Mouse (Mus musculus): ENCODE data around the gene Ap1b1. TPM values are rescaled to one million over a fixed set of nuclear protein-coding genes. Genes with fewer than 3 reads are reported as not detected.

Gene Ap1b1
- polyA plus RNA-seq, 1 experiment from 2014 or later, result 58.4 TPM

- Histone ChIP-seq H3K9me3 (replicated peaks; ENCODE audit: control insufficient read depth, low read length) (no peaks in the 10 kb centered on the region), H3K27ac (ENCODE audit: low read depth, low read length) (no peak overlapping the region), H3K27me3 (replicated peaks; ENCODE audit: control insufficient read depth, insufficient read depth, low read length) (peaks cover 69% of the 10 kb centered on the region), H3K4me3 (ENCODE audit: low read depth, low read length) (no peak overlapping the region), H3K4me2 (ENCODE audit: low read length) (no peak overlapping the region), H3K9ac (ENCODE audit: low read length) (no peak overlapping the region), H3K4me1 (ENCODE audit: control insufficient read depth, insufficient read depth, low read length) (peaks cover 24% of the 10 kb centered on the region), H3K36me3 (ENCODE audit: control insufficient read depth, insufficient read depth, low read length) (no peaks in the 10 kb centered on the region; the same call in 1 of the 2 replicates)
- DNase-seq (ENCODE audit: low spot score), result no peak
- WGBS, result 33% methylated on average over 14 of the region's 14 CpGs
- no peak for ATAC-seq
These were observed 72.6 kb downstream of the Ap1b1 start for GRCm38 (mm10) chr11:5059230-5059629.

- no peak for ATAC-seq
- no peaks in the 10 kb centered on the region for H3K9me3 ChIP-seq (replicated peaks; ENCODE audit: control insufficient read depth, low read length)
- H3K36me3 ChIP-seq (ENCODE audit: control insufficient read depth, insufficient read depth, low read length), result no peaks in the 10 kb centered on the region; the same call in 1 of the 2 replicates
- WGBS, result 6% methylated on average over 27 of the region's 27 CpGs
- no peak overlapping the region for H3K4me2 ChIP-seq (ENCODE audit: low read length)
- H3K4me3 ChIP-seq (ENCODE audit: low read depth, low read length), result no peak overlapping the region
- H3K9ac ChIP-seq (ENCODE audit: low read length), result no peak overlapping the region
- H3K4me1 ChIP-seq (ENCODE audit: control insufficient read depth, insufficient read depth, low read length), result peaks cover 27% of the 10 kb centered on the region
- peaks cover 69% of the 10 kb centered on the region for H3K27me3 ChIP-seq (replicated peaks; ENCODE audit: control insufficient read depth, insufficient read depth, low read length)
- no peak overlapping the region for H3K27ac ChIP-seq (ENCODE audit: low read depth, low read length)
- peak; percentile 49 for DNase-seq (ENCODE audit: low spot score)
These were observed 73.1 kb downstream of the Ap1b1 start for GRCm38 (mm10) chr11:5059704-5060156.

GRCm38 (mm10) chr11:5060756-5061412 lies 74.3 kb downstream of the Ap1b1 start:
- DNase-seq (ENCODE audit: low spot score), result no peak
- Histone ChIP-seq H3K4me3 (ENCODE audit: low read depth, low read length) (peak overlapping the region; percentile 30; the same call in 1 of the 2 replicates), H3K4me1 (ENCODE audit: control insufficient read depth, insufficient read depth, low read length) (peaks cover 28% of the 10 kb centered on the region), H3K27ac (ENCODE audit: low read depth, low read length) (no peak overlapping the region), H3K27me3 (replicated peaks; ENCODE audit: control insufficient read depth, insufficient read depth, low read length) (peaks cover 66% of the 10 kb centered on the region), H3K36me3 (ENCODE audit: control insufficient read depth, insufficient read depth, low read length) (no peaks in the 10 kb centered on the region; the same call in 1 of the 2 replicates), H3K9ac (ENCODE audit: low read length) (no peak overlapping the region), H3K9me3 (replicated peaks; ENCODE audit: control insufficient read depth, low read length) (no peaks in the 10 kb centered on the region), H3K4me2 (ENCODE audit: low read length) (peak overlapping the region; percentile 65)
- ATAC-seq, result no peak
- 59% methylated on average over 25 of the region's 28 CpGs for WGBS

GRCm38 (mm10) chr11:5061413-5062139 lies 75.0 kb downstream of the Ap1b1 start:
- Histone ChIP-seq H3K9me3 (replicated peaks; ENCODE audit: control insufficient read depth, low read length) (no peaks in the 10 kb centered on the region), H3K27ac (ENCODE audit: low read depth, low read length) (no peak overlapping the region), H3K27me3 (replicated peaks; ENCODE audit: control insufficient read depth, insufficient read depth, low read length) (peaks cover 63% of the 10 kb centered on the region), H3K36me3 (ENCODE audit: control insufficient read depth, insufficient read depth, low read length) (no peaks in the 10 kb centered on the region; the same call in 1 of the 2 replicates), H3K9ac (ENCODE audit: low read length) (peak overlapping the region; percentile 40; the same call in 1 of the 2 replicates), H3K4me2 (ENCODE audit: low read length) (peak overlapping the region; percentile 65), H3K4me1 (ENCODE audit: control insufficient read depth, insufficient read depth, low read length) (peaks cover 24% of the 10 kb centered on the region), H3K4me3 (ENCODE audit: low read depth, low read length) (peak overlapping the region; percentile 30)
- WGBS, result under 1% methylated on average over 52 of the region's 62 CpGs
- peak; percentile 13; the same call in 1 of the 2 replicates for ATAC-seq
- DNase-seq (ENCODE audit: low spot score), result peak; percentile 80

- peak overlapping the region; percentile 65 for H3K4me2 ChIP-seq (ENCODE audit: low read length)
- H3K4me1 ChIP-seq (ENCODE audit: control insufficient read depth, insufficient read depth, low read length), result peaks cover 23% of the 10 kb centered on the region
- DNase-seq (ENCODE audit: low spot score) (no peak), ATAC-seq (no peak)
- H3K36me3 ChIP-seq (ENCODE audit: control insufficient read depth, insufficient read depth, low read length), result peaks cover 3% of the 10 kb centered on the region; the same call in 1 of the 2 replicates
- H3K9ac ChIP-seq (ENCODE audit: low read length), result no peak overlapping the region; the same call in 1 of the 2 replicates
- H3K27me3 ChIP-seq (replicated peaks; ENCODE audit: control insufficient read depth, insufficient read depth, low read length), result peaks cover 56% of the 10 kb centered on the region
- 20% methylated on average over 13 of the region's 13 CpGs for WGBS
- H3K27ac ChIP-seq (ENCODE audit: low read depth, low read length), result no peak overlapping the region
- H3K9me3 ChIP-seq (replicated peaks; ENCODE audit: control insufficient read depth, low read length), result no peaks in the 10 kb centered on the region
- H3K4me3 ChIP-seq (ENCODE audit: low read depth, low read length), result peak overlapping the region; percentile 30
These were observed 75.7 kb downstream of the Ap1b1 start for GRCm38 (mm10) chr11:5062326-5062725.

GRCm38 (mm10) chr11:5062860-5063505 lies 76.4 kb downstream of the Ap1b1 start:
- Histone ChIP-seq H3K9ac (ENCODE audit: low read length) (no peak overlapping the region), H3K4me3 (ENCODE audit: low read depth, low read length) (no peak overlapping the region), H3K9me3 (replicated peaks; ENCODE audit: control insufficient read depth, low read length) (no peaks in the 10 kb centered on the region), H3K27me3 (replicated peaks; ENCODE audit: control insufficient read depth, insufficient read depth, low read length) (peaks cover 49% of the 10 kb centered on the region), H3K4me2 (ENCODE audit: low read length) (no peak overlapping the region), H3K27ac (ENCODE audit: low read depth, low read length) (no peak overlapping the region), H3K4me1 (ENCODE audit: control insufficient read depth, insufficient read depth, low read length) (peaks cover 23% of the 10 kb centered on the region), H3K36me3 (ENCODE audit: control insufficient read depth, insufficient read depth, low read length) (peaks cover 9% of the 10 kb centered on the region)
- DNase-seq (ENCODE audit: low spot score) (no peak), ATAC-seq (no peak)
- WGBS, result 61% methylated on average over 13 of the region's 13 CpGs

- 62% methylated on average over 31 of the region's 31 CpGs for WGBS
- H3K9ac ChIP-seq (ENCODE audit: low read length), result peak overlapping the region; percentile 75; the same call in 1 of the 2 replicates
These were observed 77.1 kb downstream of the Ap1b1 start for GRCm38 (mm10) chr11:5063561-5064281.

GRCm38 (mm10) chr11:5064282-5065055 lies 77.8 kb downstream of the Ap1b1 start:
- no peak for DNase-seq (ENCODE audit: low spot score)
- WGBS, result 20% methylated on average over 36 of the region's 38 CpGs
- peaks cover 39% of the 10 kb centered on the region for H3K27me3 ChIP-seq (replicated peaks; ENCODE audit: control insufficient read depth, insufficient read depth, low read length)
- peaks cover 24% of the 10 kb centered on the region for H3K36me3 ChIP-seq (ENCODE audit: control insufficient read depth, insufficient read depth, low read length)
- no peak for ATAC-seq
- H3K4me3 ChIP-seq (ENCODE audit: low read depth, low read length), result peak overlapping the region; percentile 73
- H3K9ac ChIP-seq (ENCODE audit: low read length), result peak overlapping the region; percentile 75
- peaks cover 23% of the 10 kb centered on the region for H3K4me1 ChIP-seq (ENCODE audit: control insufficient read depth, insufficient read depth, low read length)
- H3K9me3 ChIP-seq (replicated peaks; ENCODE audit: control insufficient read depth, low read length), result no peaks in the 10 kb centered on the region
- 0 out of 2 replicates have a peak overlapping the region, but pooled peaks have one; percentile 3 for H3K27ac ChIP-seq (ENCODE audit: low read depth, low read length)
- peak overlapping the region; percentile 84 for H3K4me2 ChIP-seq (ENCODE audit: low read length)

More at GRCm38 (mm10) chr11:5063561-5064281, 77.1 kb downstream of the Ap1b1 start:
- Histone ChIP-seq H3K9me3 (replicated peaks; ENCODE audit: control insufficient read depth, low read length) (no peaks in the 10 kb centered on the region), H3K4me3 (ENCODE audit: low read depth, low read length) (peak overlapping the region; percentile 73), H3K27me3 (replicated peaks; ENCODE audit: control insufficient read depth, insufficient read depth, low read length) (peaks cover 47% of the 10 kb centered on the region), H3K36me3 (ENCODE audit: control insufficient read depth, insufficient read depth, low read length) (peaks cover 17% of the 10 kb centered on the region), H3K4me2 (ENCODE audit: low read length) (peak overlapping the region; percentile 84), H3K27ac (ENCODE audit: low read depth, low read length) (no peak overlapping the region), H3K4me1 (ENCODE audit: control insufficient read depth, insufficient read depth, low read length) (peaks cover 23% of the 10 kb centered on the region)
- no peak for DNase-seq (ENCODE audit: low spot score)
- no peak for ATAC-seq

Data from forebrain, embryonic 14.5 days (tissue).